31 mouse cellular contexts compared by ENCODE assay signal in genomic region chr2:28549157-28549556, GRCm38 (mm10). TPM values are rescaled to one million over a fixed set of nuclear protein-coding genes. Genes with fewer than 3 reads are reported as not detected.
"Had no signal": no experiment of that assay in that cellular context is flagged by ENCODE, and none has a peak within 500 bp of the region (broad histone marks: within the 10 kb centered on the region; RNA-seq: fewer than 3 reads in every experiment).

No protein-coding gene starts in this region.

- H3K4me3 ChIP-seq: heart, embryonic 13.5 days; heart, embryonic 15.5 days; hindbrain, embryonic 13.5 days; hindbrain, embryonic 15.5 days; kidney, embryonic 15.5 days; limb, embryonic 13.5 days; limb, embryonic 15.5 days; liver, embryonic 12.5 days had no signal

- H3K4me1 ChIP-seq: limb, embryonic 13.5 days; liver, embryonic 12.5 days had no signal

- H3K27me3 ChIP-seq: heart, embryonic 13.5 days; heart, embryonic 15.5 days; hindbrain, embryonic 13.5 days; hindbrain, embryonic 15.5 days; kidney, embryonic 15.5 days; limb, embryonic 13.5 days; limb, embryonic 15.5 days; liver, embryonic 12.5 days had no signal

- ATAC-seq: hindbrain, postnatal 0 days; intestine, embryonic 16.5 days; liver, embryonic 12.5 days had no signal

- DNase-seq: gastrocnemius, postnatal 14 days; gastrocnemius, postnatal 36 days; heart, adult 18-20 months; heart, postnatal 14 days; heart, postnatal 36 days; kidney, adult 11 months; kidney, adult 2 months; kidney, adult 9 months; kidney, postnatal 14 days; kidney, postnatal 36 days; layer of hippocampus, adult 9-11 months; layer of hippocampus, postnatal 36 days; left cerebral cortex, postnatal 4 days; lung, adult 18-20 months had no signal

- H3K27ac ChIP-seq: heart, embryonic 13.5 days; heart, embryonic 15.5 days; hindbrain, embryonic 13.5 days; hindbrain, embryonic 15.5 days; hindbrain, postnatal 0 days; kidney, embryonic 15.5 days; kidney, postnatal 0 days; limb, embryonic 13.5 days; limb, embryonic 15.5 days; liver, embryonic 12.5 days; liver, embryonic 14.5 days had no signal

RNA-seq across cellular contexts. Expression of gene Cel, which starts 14.0 kb away (rescaled TPM):
- polyA plus RNA-seq: heart, embryonic 11.5 days; heart, embryonic 13.5 days; heart, postnatal 0 days; hindbrain, embryonic 11.5 days; hindbrain, postnatal 0 days; kidney, adult 2 months; kidney, postnatal 0 days; limb, embryonic 11.5 days; limb, embryonic 15.5 days; liver, embryonic 12.5 days had no signal

RNA-seq across cellular contexts. Expression of gene Gm10134, which starts 43.3 kb away (rescaled TPM):
- polyA plus RNA-seq: heart, embryonic 11.5 days; limb, embryonic 11.5 days; liver, adult 2 months; liver, embryonic 14.5 days had no signal

RNA-seq across cellular contexts. Expression of gene Gbgt1, which starts 52.5 kb away (rescaled TPM):
- polyA plus RNA-seq: heart, postnatal 0 days; limb, embryonic 11.5 days had no signal
